Mouse (Mus musculus) stomach, postnatal 0 days (tissue): Measurements from ENCODE around the gene Nfe2l1.

Experiments used
- CTCF ChIP-seq: IDR thresholded peaks from 2 replicates; pipeline ENCODE4 v1.5.1; 2016; ENCODE audit warnings: antibody characterized with exemption, low read depth, mild to moderate bottlenecking, moderate library complexity
- EP300 ChIP-seq: optimal IDR thresholded peaks from 2 replicates; pipeline ENCODE3; 2016; ENCODE audit warnings: antibody characterized with exemption

GRCm38 (mm10) chr11:96878715-96879114 lies 48.9 kb upstream of the Nfe2l1 start:
- TF ChIP-seq CTCF (no peak), EP300 (no peak)
